Mouse (Mus musculus): ENCODE results near the gene Unc13d.

The Unc13d gene

GRCm38 (mm10) chr11:116078676-116079320 is 1.0 kb upstream of the Unc13d start:
- peak; percentile 82 for DNase-seq (ENCODE audit: extremely low spot score)

- peak; percentile 86 for DNase-seq (ENCODE audit: extremely low spot score)
These were observed 460 bp upstream of the Unc13d start for GRCm38 (mm10) chr11:116078221-116078620.

DNA sequence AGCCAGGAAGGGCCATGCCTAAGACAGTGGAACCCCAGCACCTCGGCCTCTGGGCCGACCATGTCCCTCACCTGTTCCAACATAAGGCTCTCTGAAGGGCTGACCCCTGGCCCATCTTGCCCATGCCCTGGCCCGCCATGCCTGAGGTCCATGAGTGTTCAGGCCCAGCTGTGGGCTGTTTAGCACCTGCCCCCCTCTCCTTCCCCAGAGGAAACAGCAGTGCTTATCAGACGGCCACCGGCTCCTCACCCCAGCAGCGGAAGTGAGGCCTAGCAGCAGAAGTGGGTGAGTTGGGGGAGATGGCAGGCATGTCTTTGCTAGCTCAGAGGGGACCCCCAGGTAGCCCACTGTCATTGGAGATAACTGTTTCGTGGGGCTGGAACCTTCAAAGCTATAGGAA is 925 bp downstream of the Unc13d start:
- no peak for DNase-seq (ENCODE audit: extremely low spot score)

GRCm38 (mm10) chr11:116076266-116076540 is 1.6 kb downstream of the Unc13d start:
- DNase-seq (ENCODE audit: extremely low spot score): no peak

- no peak for DNase-seq (ENCODE audit: extremely low spot score)
These were observed 2.1 kb downstream of the Unc13d start for GRCm38 (mm10) chr11:116075539-116076265.

DNA sequence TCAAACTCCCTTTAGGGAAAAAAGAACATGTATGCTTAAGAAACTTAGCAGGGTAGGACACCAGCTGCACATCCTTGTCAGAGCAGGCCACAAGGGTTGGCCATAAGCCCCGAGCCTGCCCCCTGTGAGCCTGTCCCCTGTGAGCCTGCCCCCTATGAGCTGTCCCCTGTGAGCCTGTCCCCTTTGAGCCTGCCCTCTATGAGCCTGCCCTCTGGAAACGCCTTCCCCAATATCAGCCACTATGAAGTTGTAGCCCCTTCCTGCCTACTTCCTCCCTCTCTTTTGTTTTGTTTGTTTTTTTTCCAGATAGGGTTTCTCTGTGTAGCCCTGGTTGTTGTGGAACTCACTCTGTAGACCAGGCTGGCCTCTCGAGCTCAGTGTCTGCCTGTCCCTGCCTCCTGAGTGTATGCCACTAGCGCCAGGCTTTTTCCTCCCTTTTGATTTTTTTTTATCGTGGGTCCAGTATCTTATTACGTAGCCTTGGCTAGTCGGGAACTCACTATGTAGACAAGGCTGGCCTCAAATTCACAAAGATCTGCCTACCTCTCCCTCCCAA is 3.2 kb downstream of the Unc13d start:
- no peak for DNase-seq (ENCODE audit: extremely low spot score)

DNA sequence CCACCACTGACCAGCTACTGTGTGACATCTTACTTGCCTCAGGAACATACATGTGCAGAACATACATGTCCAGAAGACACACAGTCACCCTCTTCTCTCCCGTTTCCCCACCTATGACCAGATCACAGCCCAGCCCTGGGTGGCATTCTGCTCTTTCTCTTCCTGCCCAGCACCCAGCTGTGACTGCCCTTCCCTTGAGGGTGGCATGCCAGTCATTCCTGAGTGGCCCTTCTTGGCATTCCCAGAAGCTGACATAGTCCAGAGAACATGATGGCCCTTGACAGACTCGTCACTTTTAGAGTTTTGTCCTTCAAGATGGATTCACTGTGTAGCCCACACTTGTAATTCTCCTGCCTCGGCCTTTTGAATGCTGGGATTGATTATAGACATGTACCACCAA is 5.2 kb downstream of the Unc13d start:
- no peak for DNase-seq (ENCODE audit: extremely low spot score)

DNA sequence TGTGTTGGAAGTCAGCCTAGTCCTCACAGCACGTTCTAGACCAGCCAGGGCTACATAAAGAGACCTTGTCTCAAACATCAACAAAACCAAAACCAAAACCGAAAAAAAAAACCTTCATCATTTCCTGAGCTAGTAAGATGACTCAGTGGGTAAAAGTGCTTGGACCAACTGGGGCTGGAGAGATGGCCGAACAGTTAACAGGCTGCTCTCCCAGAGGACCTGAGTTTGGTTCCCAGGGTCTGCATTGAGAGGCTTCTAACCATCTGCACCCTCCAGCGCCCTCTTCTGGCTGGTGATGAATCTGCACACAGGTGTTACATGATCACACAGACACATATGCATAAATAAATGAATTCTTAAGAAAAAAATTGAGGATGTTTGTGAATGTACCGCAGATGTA is 6.3 kb downstream of the Unc13d start:
- DNase-seq (ENCODE audit: extremely low spot score): no peak

- DNase-seq (ENCODE audit: extremely low spot score): no peak
These were observed 12.4 kb downstream of the Unc13d start for GRCm38 (mm10) chr11:116065345-116065744.

GRCm38 (mm10) chr11:116064187-116064867 is 13.4 kb downstream of the Unc13d start:
- DNase-seq (ENCODE audit: extremely low spot score): no peak

GRCm38 (mm10) chr11:116063562-116063961 is 14.2 kb downstream of the Unc13d start:
- DNase-seq (ENCODE audit: extremely low spot score): no peak

DNA sequence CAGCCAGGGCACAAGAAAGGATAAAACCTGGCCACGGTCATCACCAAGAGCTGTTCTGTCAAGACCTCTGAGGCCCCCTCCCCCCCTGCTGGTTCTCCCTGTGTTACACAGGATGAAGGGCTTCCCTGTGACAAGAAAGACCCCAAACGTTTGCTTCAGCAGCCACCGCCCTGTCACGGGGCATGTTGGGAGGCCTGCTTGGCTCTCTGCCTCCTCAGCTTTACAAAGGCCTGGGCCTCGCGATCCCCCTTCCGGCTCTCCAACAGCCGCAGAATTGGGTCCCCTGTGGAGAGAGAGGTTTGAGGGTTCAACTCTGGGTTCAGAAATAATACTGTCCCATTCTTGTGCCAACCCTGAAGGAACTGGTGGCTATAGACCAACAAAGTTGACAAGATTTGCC is 15.2 kb downstream of the Unc13d start:
- no peak for DNase-seq (ENCODE audit: extremely low spot score)

DNA sequence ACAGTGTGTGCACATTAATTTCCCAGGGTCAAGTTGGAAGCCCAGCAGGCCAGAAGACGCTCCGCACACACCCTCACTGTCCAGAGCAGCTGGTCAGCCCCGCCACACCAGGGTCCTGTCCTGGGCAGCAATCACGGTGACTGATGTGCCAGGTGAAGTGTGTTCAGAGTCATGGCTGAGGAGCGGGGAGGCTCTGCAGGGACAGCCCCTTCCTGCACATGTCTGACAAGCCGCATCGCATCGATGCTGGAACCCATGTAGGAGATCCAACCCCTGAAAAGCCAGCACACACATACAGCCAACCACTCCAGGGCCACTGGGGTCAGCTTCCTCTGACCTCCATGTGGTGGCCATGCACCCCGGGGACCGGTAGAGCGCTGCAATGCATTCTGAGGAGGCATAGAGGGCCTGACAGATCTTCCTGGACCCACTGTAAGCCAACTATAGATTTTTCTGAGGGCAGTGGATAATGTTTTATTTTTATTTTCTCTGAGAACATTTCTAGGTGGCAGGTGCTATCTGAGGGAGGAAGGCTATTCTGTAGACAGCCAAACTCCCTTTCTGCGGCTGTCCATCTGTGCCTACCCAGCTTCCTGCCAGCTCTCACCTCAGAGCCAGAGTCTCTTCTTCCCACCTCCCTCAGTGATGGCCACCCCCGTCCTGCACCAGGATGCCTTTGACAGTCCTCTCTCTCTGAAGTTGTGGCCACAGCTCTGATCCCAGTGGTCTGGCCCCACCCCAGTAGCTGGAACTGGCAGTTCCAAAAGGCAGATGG is 15.9 kb downstream of the Unc13d start:
- no peak for DNase-seq (ENCODE audit: extremely low spot score)

DNA sequence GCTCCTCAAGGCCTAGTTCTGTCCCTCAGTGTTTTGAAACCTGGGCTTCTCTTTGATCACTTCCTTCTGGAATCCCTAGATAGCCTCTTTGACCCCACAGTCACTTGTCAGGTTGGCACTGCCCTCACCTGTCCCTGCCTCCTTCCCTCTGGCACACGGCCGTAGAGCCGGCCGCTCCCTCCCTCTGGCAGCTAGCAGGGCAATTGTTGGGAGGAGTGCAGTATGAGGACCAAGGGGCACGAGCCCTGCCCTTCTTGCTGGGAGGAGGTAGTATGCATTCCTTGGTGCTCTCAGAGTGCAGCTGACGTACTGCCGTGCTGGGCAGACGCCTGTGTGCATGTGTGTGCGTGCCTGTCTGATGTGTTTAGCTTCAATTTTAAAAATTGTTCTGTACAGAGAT is 17.2 kb downstream of the Unc13d start:
- DNase-seq (ENCODE audit: extremely low spot score): no peak

DNA sequence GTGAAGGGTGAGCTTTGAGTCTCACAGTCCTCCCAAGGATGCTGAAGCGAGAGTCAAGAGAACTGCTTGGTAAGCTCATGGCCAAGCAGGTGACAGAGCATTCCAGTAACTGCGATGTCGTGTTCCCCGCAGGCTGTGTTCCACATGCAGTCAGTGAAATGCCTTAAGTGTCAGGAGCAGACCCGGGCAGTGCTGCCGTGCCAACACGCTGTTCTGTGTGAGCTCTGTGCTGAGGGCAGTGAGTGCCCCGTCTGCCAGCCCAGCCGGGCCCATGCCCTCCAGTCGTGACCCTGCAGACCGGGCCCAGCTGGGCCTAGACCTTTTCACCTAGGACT is 18.1 kb downstream of the Unc13d start:
- DNase-seq (ENCODE audit: extremely low spot score): no peak

GRCm38 (mm10) chr11:116058868-116059690 is 18.7 kb downstream of the Unc13d start:
- no peak for DNase-seq (ENCODE audit: extremely low spot score)

DNA sequence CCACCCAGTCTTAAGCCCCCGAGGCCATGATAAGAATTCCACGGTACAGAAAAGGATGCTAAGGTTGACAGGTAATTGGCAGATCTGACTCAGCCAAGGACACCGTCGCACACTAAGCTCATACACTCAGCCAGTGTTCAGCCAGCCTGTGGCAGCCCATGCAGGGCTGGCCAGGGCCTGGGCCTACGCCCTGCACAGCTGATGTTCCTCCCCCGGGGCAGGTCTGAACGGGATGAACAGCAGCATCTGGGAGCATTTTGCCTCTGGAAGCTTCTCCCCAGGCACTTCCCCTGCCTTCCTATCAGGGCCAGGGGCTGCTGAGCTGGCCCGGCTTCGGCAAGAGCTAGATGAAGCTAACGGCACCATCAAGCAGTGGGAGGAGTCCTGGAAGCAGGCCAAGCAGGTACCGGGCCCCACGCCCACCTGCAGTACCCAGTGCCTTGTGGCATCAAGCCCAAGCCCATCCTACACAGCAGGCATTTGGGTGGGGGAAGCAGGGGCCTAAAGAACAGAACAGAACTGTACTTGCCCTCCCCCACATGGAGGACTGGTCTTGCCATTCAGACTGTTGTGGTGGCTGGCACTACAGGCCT is 19.6 kb downstream of the Unc13d start:
- no peak for DNase-seq (ENCODE audit: extremely low spot score)

DNA sequence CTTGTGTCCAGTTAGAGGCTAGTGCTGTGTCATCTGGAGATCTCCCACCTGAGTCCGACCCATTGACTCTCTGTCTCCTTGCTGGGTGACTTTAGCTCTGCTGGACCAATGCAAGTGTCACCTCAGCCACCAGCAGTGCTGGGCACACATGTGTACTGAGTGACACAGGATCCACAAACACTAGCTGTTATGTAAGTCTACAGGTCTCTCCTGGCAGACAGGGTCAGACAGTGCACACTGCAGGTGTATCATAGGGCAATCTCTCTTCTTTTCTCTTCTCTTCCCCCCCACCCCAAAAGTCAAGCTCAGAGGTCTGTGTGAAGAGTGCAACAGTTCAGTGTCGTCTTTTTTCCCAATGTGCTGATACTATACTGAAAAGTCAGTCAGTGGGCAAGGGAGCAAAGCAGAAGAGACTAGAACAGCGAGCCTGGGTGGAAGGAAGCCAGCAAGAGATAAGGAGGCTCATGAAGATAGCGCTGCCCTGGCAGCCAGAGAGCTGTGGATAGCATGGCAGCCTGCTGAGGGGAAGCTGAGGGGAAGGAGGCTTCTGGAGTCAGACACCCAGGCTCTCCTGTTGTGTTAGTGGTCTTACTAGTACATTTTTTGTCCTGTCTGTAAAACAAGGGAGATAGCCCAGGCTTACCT is 20.4 kb downstream of the Unc13d start:
- DNase-seq (ENCODE audit: extremely low spot score): no peak

- no peak for DNase-seq (ENCODE audit: extremely low spot score)
These were observed 21.9 kb downstream of the Unc13d start for GRCm38 (mm10) chr11:116055873-116056272.

- DNase-seq (ENCODE audit: extremely low spot score): no peak
These were observed 24.1 kb downstream of the Unc13d start for GRCm38 (mm10) chr11:116053510-116054229.

All from embryo, embryonic 9.5 days (tissue).